Mouse (Mus musculus) kidney, embryonic 14.5 days (tissue): ENCODE measurements around the gene Spg20. TPM values are rescaled to one million over a fixed set of nuclear protein-coding genes. Genes with fewer than 3 reads are reported as not detected.

ENCODE experiments used
- ATAC-seq: fragments of 200-750 bp; cut with Nextera tagmentation; 2 replicates; pipeline ENCODE4 v1.8.0; 2017; ENCODE audit warnings: moderate number of reproducible peaks, mild to moderate bottlenecking, moderate TSS enrichment, moderate library complexity; ENCODE audit not compliant: low FRiP score, low TSS enrichment
- H3K27ac ChIP-seq: fragments of 300-500 bp; sonication (generic); 2 replicates; pipeline ENCODE4 v1.5.1; 2014; ENCODE audit warnings: low read depth, mild to moderate bottlenecking, low read length, moderate library complexity, mixed read lengths
- H3K27me3 ChIP-seq: fragments of 300-500 bp; sonication (generic); 2 replicates; pipeline ENCODE4 v1.6.1; 2014; ENCODE audit warnings: mild to moderate bottlenecking, low read length; ENCODE audit not compliant: control insufficient read depth, insufficient read depth
- H3K36me3 ChIP-seq: fragments of 300-500 bp; sonication (generic); 2 replicates; pipeline ENCODE4 v1.6.1; 2014; ENCODE audit warnings: low read length, mixed read lengths; ENCODE audit not compliant: control insufficient read depth, insufficient read depth
- H3K4me1 ChIP-seq: fragments of 300-500 bp; sonication (generic); 2 replicates; pipeline ENCODE4 v1.6.1; 2014; ENCODE audit warnings: low read length, mixed read lengths; ENCODE audit not compliant: control insufficient read depth, insufficient read depth
- H3K4me2 ChIP-seq: fragments of 300-500 bp; sonication (generic); replicated peaks from 2 replicates; pipeline ENCODE4 v1.6.1; 2014; ENCODE audit warnings: low read depth, mild to moderate bottlenecking, low read length
- H3K4me3 ChIP-seq: fragments of 300-500 bp; sonication (generic); 2 replicates; pipeline ENCODE4 v1.5.1; 2014; ENCODE audit warnings: mild to moderate bottlenecking, low read length
- H3K9ac ChIP-seq: fragments of 300-500 bp; sonication (generic); 2 replicates; pipeline ENCODE4 v1.6.1; 2014; ENCODE audit warnings: low read depth, mild to moderate bottlenecking, low read length, moderate library complexity
- H3K9me3 ChIP-seq: fragments of 300-500 bp; sonication (generic); 2 replicates; pipeline ENCODE4 v1.6.1; 2016; ENCODE audit warnings: low read length; ENCODE audit not compliant: control insufficient read depth
- WGBS: fragments of 180-500 bp; shearing (Covaris S2); extraction: QIAGEN DNeasy Blood & Tissue Kit; methylation state at CpG from one replicate; pipeline ENCODE4 v1.1.7; 2014; 5-methylcytosine and 5-hydroxymethylcytosine counted together
- polyA plus RNA-seq: library from polyadenylated mRNA; unstranded; fragments of >200 nt; fragmentation: Nextera tagmentation; extraction: Ambion mirVana; gene quantifications from 2 replicates; pipeline ENCODE4 v1.2.1, GENCODE M21; 2014

Gene Spg20
- 33.4 and 49.6 TPM in 2 replicates for polyA plus RNA-seq

DNA sequence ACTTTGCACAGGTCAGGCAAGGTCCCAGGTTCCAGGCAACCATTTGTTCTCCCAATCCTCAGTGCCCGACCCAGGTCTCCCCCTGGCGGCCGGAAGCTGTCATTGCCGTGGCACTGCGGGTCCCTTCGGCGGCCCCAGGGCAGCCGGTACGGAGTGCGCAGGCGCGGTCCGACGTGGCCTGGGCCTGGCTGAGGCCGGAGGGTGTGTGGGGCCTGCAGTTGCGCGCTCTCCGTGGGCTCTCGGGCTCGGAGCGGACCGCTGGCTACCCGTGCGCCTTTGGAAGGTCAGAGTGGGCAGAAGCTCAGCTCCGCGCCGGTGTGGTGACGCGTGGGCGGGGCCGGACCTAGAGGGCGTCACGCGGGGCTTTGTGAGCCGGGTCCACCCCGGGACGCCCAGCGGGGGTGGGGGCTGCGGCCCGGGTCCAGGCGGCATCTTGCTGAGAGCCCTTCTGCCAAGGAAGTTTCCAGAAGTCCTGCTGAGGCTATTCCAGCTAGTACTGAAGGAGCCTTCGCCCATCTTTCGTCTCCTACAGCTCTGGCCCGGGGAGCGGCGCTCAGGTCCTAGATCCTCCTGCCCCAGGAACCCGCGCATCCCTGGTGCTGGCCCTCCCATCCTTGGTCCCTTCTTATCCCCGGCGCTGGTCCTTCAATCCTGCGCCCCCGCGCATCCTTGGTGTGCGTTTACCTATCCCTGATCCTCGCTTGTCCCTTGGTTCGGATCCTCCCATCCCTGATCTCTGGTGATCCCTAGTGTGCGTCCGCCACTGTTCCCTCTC lies at the start of gene Spg20:
Spg20 (plus strand) TSS at position 174 of the 775 bp plus-strand sequence.
- Histone ChIP-seq H3K9me3 (no peaks in the 10 kb centered on the region), H3K27me3 (no peaks in the 10 kb centered on the region), H3K9ac (peak within 1 kb of the TSS; percentile 93), H3K4me1 (no peaks in the 10 kb centered on the region), H3K27ac (peak within 1 kb of the TSS; percentile 91), H3K36me3 (peaks cover 5% of the 10 kb centered on the region), H3K4me2 (peak within 1 kb of the TSS; percentile 64), H3K4me3 (peak within 1 kb of the TSS; percentile 80)
- peak; percentile 97 for ATAC-seq
- WGBS, result under 1% methylated on average over 52 of the region's 58 CpGs

DNA sequence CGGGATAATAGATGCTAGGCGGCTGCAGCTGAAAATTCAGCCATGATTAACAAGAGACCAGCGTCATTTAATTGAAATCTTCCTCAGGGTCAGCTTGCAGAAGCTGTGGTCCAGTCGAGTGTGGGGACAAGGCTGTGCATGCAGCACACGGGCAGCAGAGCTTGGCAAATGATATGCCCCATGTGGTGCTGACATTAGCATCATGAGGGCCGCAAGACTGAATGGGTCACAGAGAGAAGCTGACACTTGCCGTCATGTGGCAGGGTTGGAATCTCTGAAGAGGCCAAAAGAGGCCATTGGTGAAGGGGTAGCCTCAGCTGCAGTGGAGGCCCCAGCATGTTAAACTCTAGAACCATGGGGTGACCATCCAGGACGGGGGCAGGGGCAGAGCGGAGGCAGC lies 49.3 kb upstream of the Spg20 start:
- H3K36me3 ChIP-seq, result no peaks in the 10 kb centered on the region
- WGBS, result 66% methylated on average over 9 of the region's 9 CpGs
- no peak overlapping the region for H3K4me2 ChIP-seq
- no peak overlapping the region for H3K9ac ChIP-seq
- H3K4me3 ChIP-seq, result no peak overlapping the region
- H3K4me1 ChIP-seq, result no peaks in the 10 kb centered on the region
- no peak overlapping the region for H3K27ac ChIP-seq
- no peaks in the 10 kb centered on the region for H3K9me3 ChIP-seq
- H3K27me3 ChIP-seq, result no peaks in the 10 kb centered on the region; the same call in 1 of the 2 replicates
- ATAC-seq, result no peak

DNA sequence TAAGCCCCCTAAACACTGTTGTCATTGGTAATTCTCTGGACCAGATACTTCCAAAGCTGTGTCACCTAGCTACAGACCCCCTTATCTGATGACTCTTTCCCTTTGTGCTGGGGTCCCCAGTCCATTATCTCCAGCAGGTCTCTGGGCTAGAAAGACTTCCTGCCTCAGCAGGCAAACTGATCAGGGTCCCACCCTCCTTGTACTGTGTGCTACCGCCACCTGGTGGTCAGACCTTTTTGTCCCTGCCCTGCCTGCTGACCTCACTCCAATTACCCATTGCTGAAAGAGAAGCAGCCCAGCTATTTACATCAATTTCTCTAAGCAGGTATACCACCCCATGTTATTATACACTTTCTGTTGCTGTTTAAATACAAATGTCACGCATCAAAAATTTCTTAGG lies 47.5 kb upstream of the Spg20 start:
- H3K27me3 ChIP-seq, result no peaks in the 10 kb centered on the region
- WGBS, result 11% methylated on average over 2 of the region's 2 CpGs

DNA sequence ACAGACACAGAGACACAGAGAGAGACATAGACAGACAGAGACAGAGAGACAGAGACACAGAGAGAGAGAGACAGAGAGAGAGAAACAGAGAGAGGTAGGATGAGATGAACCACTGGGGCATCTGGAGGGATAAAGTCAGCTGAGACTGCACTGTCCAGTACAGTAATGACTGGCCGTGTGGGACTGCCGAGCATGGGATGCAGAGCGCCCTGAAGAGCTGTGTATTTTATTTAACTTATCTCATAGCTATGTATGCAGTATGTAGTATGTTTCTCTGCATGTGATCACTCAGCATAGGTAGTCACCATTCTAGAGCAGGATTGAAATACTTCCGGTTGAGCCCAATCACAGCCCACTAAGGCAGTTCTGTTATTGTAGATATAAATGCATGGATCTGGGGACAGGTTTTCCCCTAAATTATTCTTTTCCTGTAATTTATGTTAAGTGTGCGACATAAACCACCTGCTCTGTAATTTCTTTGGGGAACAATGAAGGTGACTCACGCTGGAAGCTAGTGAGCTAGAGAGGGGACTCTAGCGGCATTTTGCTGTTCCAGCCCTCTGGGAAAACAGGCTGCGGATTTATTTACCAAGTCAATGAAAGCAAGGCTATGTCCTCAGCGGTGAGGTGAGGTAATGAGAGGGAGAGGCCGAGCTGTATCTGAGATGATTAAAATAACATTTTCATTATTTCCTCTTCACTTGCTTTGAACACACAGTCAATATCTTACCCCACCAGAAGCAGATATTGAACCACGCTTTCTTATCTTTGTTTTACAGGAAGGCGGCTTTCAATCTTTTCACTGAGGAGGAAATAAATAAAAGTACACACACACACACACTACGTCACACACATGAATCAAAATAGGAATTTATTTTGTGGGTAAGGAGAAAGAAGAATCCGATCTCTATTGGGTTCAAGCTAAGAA lies 45.9 kb upstream of the Spg20 start:
- H3K4me2 ChIP-seq, result no peak overlapping the region
- H3K4me1 ChIP-seq, result no peaks in the 10 kb centered on the region
- no peaks in the 10 kb centered on the region for H3K36me3 ChIP-seq
- H3K9me3 ChIP-seq, result no peaks in the 10 kb centered on the region
- 54% methylated on average over 14 of the region's 14 CpGs for WGBS
- H3K4me3 ChIP-seq, result no peak overlapping the region
- ATAC-seq, result no peak
- H3K27me3 ChIP-seq, result no peaks in the 10 kb centered on the region
- H3K9ac ChIP-seq, result no peak overlapping the region
- H3K27ac ChIP-seq, result no peak overlapping the region

More for the DNA sequence above, 47.5 kb upstream of the Spg20 start:
- H3K4me2 ChIP-seq, result no peak overlapping the region
- no peaks in the 10 kb centered on the region for H3K9me3 ChIP-seq
- no peak overlapping the region for H3K9ac ChIP-seq
- H3K4me3 ChIP-seq, result no peak overlapping the region
- H3K27ac ChIP-seq, result no peak overlapping the region
- no peaks in the 10 kb centered on the region for H3K36me3 ChIP-seq
- no peaks in the 10 kb centered on the region for H3K4me1 ChIP-seq
- ATAC-seq, result peak; percentile 69; the same call in 1 of the 2 replicates

DNA sequence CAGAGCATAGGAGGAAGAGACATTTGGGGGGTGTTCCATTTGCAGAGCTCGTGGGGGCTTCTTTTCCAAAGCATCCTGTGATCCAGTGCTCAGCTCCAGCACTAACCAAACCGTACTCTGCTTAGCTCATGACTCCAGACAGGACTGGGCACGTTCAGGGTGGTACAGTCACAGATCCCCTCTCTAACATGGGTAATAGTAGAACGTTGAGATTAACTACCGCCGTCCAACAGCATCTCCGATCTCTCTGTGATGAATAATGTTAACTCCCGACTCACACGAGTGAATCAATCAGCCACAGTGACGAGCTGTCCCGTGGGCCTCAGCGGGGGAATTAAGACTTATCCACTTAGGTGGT lies 45.3 kb upstream of the Spg20 start:
- H3K9me3 ChIP-seq, result no peaks in the 10 kb centered on the region

DNA sequence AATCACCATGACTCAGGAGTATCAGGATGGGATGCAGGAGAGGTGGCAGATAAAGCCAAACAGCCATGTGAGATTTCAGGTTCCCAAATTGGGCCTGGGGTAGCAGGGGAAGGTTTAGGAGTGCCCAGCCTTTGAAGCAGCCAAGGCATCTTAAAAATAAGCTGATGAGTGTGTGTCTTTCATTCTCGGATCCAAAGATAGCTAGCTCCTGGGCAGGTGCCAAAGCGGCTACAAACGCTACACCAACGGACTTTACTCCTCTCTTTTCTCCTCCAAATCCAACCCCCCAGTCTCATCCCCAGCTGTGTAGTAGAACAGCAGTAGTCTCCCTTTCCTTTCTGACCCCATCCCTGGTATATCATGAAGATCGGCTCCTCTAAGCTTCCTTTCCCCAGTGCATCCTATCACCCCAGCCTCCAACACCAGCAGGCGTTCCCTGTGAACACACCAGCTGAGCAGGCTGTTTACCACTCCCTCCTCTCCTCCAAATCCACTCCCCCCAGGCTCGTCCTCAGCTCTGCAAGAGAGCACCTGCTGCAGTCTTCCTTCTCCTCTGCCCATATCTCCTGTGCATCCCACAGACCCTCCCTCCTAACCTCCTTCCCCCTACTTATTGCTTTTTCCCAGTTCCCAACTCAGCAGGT lies 44.0 kb upstream of the Spg20 start:
- Histone ChIP-seq H3K27ac (no peak overlapping the region), H3K27me3 (no peaks in the 10 kb centered on the region), H3K36me3 (no peaks in the 10 kb centered on the region), H3K4me2 (no peak overlapping the region), H3K9ac (no peak overlapping the region), H3K9me3 (no peaks in the 10 kb centered on the region), H3K4me1 (no peaks in the 10 kb centered on the region), H3K4me3 (no peak overlapping the region)
- no peak for ATAC-seq
- 53% methylated on average over 7 of the region's 7 CpGs for WGBS

More for the DNA sequence above, 45.3 kb upstream of the Spg20 start:
- ATAC-seq, result no peak
- H3K27ac ChIP-seq, result no peak overlapping the region
- no peak overlapping the region for H3K9ac ChIP-seq
- no peaks in the 10 kb centered on the region for H3K27me3 ChIP-seq
- H3K36me3 ChIP-seq, result no peaks in the 10 kb centered on the region
- no peaks in the 10 kb centered on the region for H3K4me1 ChIP-seq
- WGBS, result 55% methylated on average over 12 of the region's 12 CpGs
- no peak overlapping the region for H3K4me2 ChIP-seq
- H3K4me3 ChIP-seq, result no peak overlapping the region

DNA sequence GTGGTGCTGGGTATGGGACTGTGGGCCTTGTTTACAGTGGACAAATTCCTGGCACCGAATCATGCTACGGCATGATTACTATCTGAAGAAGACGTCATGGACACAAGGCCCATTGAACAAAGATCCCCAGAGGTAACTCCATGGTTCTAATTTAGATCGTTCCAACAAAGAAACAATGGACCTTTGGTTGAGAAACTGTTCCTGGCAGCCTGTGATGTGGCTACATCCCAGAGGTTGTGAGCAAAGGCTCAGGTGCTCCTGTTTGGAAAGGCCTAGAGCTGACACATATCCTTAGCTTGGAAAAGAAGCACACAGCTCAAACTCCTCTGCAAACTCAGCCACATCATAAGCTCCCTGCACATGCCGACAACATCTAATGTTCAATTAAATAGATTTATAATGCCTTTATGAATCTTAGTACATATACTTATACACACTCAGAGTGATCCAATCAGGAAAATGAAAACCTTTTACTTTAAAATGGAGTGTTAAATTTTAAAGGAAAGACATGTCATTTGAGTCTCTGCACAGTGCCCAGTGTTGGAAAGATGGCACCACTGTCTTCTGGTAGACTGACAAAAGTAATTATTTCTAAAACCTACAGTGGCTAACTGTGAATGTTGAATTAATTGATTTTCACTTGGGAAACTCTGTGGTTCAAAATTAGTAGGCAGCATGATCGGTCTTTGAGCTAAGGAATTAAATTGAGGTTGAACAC lies 37.2 kb upstream of the Spg20 start:
- no peak overlapping the region for H3K27ac ChIP-seq
- no peaks in the 10 kb centered on the region for H3K36me3 ChIP-seq
- no peaks in the 10 kb centered on the region for H3K9me3 ChIP-seq
- WGBS, result 86% methylated on average over 6 of the region's 6 CpGs
- H3K4me1 ChIP-seq, result no peaks in the 10 kb centered on the region
- H3K4me2 ChIP-seq, result no peak overlapping the region
- no peak overlapping the region for H3K9ac ChIP-seq
- no peak for ATAC-seq
- no peaks in the 10 kb centered on the region for H3K27me3 ChIP-seq
- H3K4me3 ChIP-seq, result no peak overlapping the region

DNA sequence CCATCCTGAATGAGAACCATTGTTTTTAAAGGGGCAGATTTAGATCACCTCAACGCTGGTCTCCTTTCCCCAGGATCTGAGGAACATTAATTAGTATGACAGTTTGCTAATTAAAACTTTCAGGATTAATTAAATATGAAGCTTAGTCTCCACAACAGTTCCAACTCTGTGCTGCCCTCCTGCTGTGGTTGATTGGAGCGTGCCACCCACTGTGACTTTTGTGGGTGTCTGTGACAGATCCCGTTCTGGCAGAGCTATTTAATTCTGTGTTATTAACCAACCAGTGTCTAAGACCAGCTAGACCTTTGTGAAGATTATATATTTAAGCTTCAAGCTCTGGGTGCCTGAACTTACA lies 36.6 kb upstream of the Spg20 start:
- Histone ChIP-seq H3K4me2 (no peak overlapping the region), H3K36me3 (no peaks in the 10 kb centered on the region), H3K9me3 (no peaks in the 10 kb centered on the region), H3K4me3 (no peak overlapping the region), H3K27me3 (no peaks in the 10 kb centered on the region), H3K9ac (no peak overlapping the region), H3K27ac (no peak overlapping the region), H3K4me1 (no peaks in the 10 kb centered on the region)
- ATAC-seq, result no peak
- WGBS, result 58% methylated on average over 3 of the region's 3 CpGs
